Mouse (Mus musculus): Measurements from ENCODE around the gene Ecd. TPM values are rescaled to one million over a fixed set of nuclear protein-coding genes. Genes with fewer than 3 reads are reported as not detected.

Ecd gene
- 10 to 100 TPM; 38.3 to 42.0 (median 39.9) TPM for total RNA-seq (2022)

- peak; percentile 96 for DNase-seq (ENCODE audit: low spot score)
Measured at GRCm38 (mm10) chr14:20347991-20348541, at the start of gene Ecd, which contains the start of gene Fam149b. Gene Ecd (minus strand): TSS chr14:20348121. Gene Fam149b (plus strand): TSS chr14:20348162.

- no peak for DNase-seq (ENCODE audit: low spot score)
Measured at GRCm38 (mm10) chr14:20397220-20397619, 49.3 kb upstream of the Ecd start.

GRCm38 (mm10) chr14:20393205-20393913 lies 45.4 kb upstream of the Ecd start, which contains the start of gene Mrps16:
Gene Mrps16 (minus strand): TSS chr14:20393634.
- DNase-seq (ENCODE audit: low spot score), result peak; percentile 94

DNA sequence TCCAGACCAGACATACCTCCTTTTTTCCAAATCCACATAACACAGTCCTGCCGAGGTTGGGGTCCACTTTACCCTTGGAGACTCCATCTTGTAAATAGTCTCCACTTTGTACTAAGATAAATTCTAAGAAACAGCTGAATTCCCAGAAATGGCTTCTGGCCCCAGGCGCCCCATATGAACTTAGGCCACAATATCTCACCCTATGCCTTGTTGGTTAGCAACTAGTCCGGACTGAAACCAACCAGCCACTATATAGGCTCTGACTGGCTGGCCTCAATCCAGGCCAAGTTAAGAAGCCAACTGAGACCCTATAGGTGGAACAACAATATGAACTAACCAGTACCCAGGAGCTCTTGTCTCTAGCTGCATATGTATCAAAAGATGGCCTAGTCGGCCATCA lies 44.4 kb upstream of the Ecd start:
- no peak for DNase-seq (ENCODE audit: low spot score)

DNA sequence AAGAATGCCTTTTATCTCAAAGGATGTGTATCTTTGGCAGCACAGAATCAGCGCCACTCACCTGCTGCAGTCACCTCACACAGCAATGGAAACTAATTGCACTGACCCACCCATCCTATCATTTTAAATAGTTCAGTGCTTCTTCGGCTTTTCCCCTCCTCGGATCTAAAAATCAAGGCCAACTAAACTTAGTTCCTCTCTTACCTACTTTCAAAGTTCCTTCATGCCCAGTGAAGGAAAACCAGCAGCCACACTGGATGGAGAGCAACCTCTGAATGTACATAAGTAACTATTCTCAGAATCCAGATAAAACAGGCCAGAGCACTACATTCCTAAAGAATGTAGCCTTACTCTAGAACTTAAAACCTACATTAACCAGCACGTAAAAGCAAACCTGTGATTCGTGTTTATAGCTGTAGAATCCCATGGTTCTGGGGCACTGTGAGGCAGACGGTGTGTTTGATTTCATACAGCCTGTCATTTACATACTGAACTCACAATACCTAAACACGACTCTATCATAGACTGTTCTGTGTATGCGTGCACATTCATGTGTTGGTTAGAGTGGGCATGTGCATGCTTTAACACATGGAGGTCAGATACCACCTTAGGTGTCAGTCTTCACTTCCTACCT lies 41.6 kb upstream of the Ecd start:
- DNase-seq (ENCODE audit: low spot score), result no peak

GRCm38 (mm10) chr14:20388441-20389129 lies 40.7 kb upstream of the Ecd start, which contains the start of gene Dnajc9:
Gene Dnajc9 (minus strand): TSS chr14:20388910.
- DNase-seq (ENCODE audit: low spot score), result peak; percentile 93

- DNase-seq (ENCODE audit: low spot score), result no peak
Measured at GRCm38 (mm10) chr14:20379753-20380430, 32.0 kb upstream of the Ecd start.

GRCm38 (mm10) chr14:20379087-20379640 lies 31.2 kb upstream of the Ecd start:
- DNase-seq (ENCODE audit: low spot score), result no peak

DNA sequence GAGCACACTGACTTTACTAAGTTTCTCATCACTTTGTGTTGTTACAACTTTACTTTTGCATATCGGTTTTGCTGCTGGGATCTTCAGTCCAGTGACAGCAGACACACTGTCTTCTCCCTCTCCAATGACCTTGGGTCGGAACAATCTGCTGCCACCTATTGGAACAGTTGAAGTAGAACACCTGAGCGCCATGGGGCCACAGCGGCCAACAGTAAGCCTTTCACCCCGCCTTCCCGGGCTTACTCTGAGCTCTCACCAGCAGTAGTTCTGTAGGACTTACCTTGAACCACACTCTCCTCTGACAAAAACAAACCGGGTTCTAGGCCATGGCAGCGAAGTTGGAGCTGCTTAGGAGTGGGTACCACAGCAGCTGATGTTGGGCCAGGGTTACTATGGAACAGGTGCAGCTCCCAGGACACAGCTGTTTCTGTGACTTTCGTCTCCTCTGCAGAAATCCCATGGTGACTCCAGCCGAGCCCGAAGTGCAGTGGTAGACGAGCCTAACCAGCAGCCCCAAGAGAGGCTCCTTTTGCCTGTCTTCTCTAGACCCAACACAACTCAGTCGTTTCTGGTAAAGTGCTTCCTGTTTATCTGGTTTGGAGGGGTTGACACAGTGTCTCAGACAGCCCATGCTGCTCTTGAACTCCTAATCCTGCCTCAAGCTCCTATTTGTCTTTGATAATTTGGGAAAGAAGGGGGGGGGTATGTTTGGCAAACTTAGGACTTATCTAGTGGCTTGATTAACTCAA lies 30.6 kb upstream of the Ecd start:
- DNase-seq (ENCODE audit: low spot score), result peak; percentile 26

- DNase-seq (ENCODE audit: low spot score), result no peak
Measured at GRCm38 (mm10) chr14:20377112-20377521, 29.2 kb upstream of the Ecd start.

- DNase-seq (ENCODE audit: low spot score), result no peak
Measured at GRCm38 (mm10) chr14:20371854-20372253, 23.9 kb upstream of the Ecd start.

DNA sequence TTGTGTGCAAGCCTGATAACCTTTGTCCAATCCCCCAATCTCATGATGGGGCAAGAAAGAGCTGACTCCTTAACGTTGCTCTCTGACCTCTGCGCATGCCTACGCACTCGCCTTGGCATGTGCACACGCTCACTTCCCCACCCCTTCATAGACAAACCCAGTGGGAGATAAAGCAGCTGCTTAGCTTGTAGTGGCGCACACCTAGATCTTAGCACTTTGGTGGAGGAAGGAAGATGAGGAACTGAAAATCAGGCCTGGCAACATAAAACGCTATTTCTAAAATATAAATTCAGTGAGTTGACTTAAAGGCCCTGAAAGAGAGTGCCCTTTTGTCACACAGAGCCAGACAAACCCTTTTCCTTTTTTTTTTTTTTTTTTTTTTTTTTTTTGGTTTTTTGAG lies 22.9 kb upstream of the Ecd start:
- no peak for DNase-seq (ENCODE audit: low spot score)

DNA sequence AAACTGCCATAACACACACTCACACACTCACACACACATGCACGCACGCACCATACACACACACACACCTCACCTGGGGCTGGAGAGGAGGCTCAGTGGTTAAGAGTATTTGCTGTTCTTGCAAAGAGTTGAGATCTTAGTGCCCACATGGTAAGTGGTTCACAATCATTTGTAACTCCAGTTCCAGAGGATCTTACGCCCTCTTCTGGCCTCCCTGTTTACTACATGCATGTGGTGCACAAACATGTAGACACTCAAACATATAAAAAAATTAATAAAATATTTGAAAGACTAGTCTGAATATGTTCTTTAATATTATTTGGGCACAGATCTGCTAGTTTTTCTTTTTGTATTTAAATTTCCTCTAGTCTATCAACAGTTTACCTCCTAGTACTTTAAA lies 20.4 kb upstream of the Ecd start:
- DNase-seq (ENCODE audit: low spot score), result no peak

DNA sequence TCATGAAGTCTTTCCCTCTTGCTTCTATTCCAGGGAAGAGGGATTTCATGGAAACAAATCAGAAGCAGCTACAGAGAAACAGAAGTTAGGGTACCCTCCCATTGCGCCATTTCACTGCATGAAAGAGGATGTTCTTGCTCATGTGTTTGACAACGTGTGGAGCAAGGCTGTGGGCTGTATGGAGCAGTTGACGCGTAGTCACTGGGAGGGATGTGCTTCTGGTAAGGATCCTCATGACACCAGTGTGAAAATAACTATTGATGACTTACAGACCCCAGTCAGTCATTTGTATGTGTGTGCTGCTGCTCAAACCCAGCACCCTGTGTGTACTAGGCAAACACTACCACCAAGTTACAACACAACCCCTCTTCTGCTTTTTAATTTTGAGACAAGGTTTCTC lies 15.3 kb upstream of the Ecd start:
- DNase-seq (ENCODE audit: low spot score), result no peak

DNA sequence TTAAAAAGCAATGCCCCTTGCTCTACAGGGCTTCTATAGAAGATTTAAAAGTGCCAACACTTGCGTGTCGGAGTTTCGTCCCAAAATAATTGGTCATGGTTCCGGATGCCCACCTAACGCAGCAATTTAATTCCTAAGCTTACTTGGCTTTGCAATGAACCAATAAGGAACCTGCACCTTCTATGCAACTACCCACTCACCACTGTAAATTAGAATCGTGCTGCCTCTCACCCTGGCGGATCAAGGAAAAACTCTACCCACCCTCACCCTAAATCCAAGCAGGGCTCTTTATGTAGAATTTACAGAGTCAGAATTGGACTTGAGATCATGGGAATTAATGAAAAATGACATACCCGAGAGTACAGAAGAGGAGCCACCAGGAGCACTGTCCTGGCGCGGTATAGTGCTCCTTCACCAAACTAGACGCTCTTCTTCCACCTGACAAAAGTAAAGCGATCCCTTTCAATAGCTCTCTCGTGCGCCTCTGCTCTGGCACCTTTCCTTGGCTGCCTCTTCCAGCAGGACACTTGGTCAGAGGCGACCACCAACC lies 405 bp downstream of the Ecd start:
- no peak for DNase-seq (ENCODE audit: low spot score)

- no peak for DNase-seq (ENCODE audit: low spot score)
Measured at GRCm38 (mm10) chr14:20345885-20346284, 2.0 kb downstream of the Ecd start.

DNA sequence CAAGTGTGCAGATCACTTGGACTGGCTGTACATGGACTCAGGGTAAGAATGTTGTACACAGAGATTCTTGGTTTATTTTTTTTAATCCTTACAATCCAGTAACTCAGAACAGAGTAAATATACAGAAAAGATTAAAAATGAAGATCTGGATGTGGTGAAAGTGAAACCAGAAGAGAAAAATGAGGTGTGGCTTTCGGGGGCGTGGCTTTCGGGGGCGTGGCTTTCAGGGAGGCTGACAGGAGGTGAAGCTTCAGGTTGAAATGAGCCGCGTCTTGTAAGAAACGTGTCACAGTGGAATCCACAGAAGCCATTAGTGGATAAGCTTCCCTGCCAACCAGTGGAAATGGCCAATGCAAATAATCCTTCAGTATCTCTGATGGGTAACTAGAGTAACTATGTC lies 7.1 kb downstream of the Ecd start:
- no peak for DNase-seq (ENCODE audit: low spot score)

GRCm38 (mm10) chr14:20340149-20340548 lies 7.8 kb downstream of the Ecd start:
- no peak for DNase-seq (ENCODE audit: low spot score)

- DNase-seq (ENCODE audit: low spot score), result no peak
Measured at GRCm38 (mm10) chr14:20339415-20339814, 8.5 kb downstream of the Ecd start.

GRCm38 (mm10) chr14:20331316-20331715 lies 16.6 kb downstream of the Ecd start:
- DNase-seq (ENCODE audit: low spot score), result no peak

Measured in heart, adult 8-10 months (tissue).